Mouse (Mus musculus) embryo, embryonic 11 days (tissue): ENCODE results near the gene Rpl9-ps1.

Experiments used
- DNase-seq: peaks from one replicate; pipeline ENCODE4 v3.0.0-alpha.2; 2015

Rpl9-ps1 gene

GRCm38 (mm10) chr11:83645521-83645920, at the start of gene Rpl9-ps1:
Gene Rpl9-ps1, minus strand, starts transcription at chr11:83645621.
- no peak for DNase-seq

GRCm38 (mm10) chr11:83692008-83692407, 46.6 kb upstream of the Rpl9-ps1 start:
- DNase-seq = no peak

- no peak for DNase-seq
Measured at GRCm38 (mm10) chr11:83689918-83690317, 44.5 kb upstream of the Rpl9-ps1 start.

GRCm38 (mm10) chr11:83675665-83676064, 30.2 kb upstream of the Rpl9-ps1 start:
- no peak for DNase-seq

GRCm38 (mm10) chr11:83671743-83672142, 26.3 kb upstream of the Rpl9-ps1 start:
- no peak for DNase-seq

GRCm38 (mm10) chr11:83663532-83663931, 18.1 kb upstream of the Rpl9-ps1 start:
- DNase-seq = no peak

GRCm38 (mm10) chr11:83662204-83662603, 16.8 kb upstream of the Rpl9-ps1 start, which contains the start of gene Ccl4:
Gene Ccl4, plus strand, starts transcription at chr11:83662584.
- no peak for DNase-seq

GRCm38 (mm10) chr11:83658797-83659196, 13.4 kb upstream of the Rpl9-ps1 start:
- DNase-seq = no peak

GRCm38 (mm10) chr11:83657508-83657907, 12.1 kb upstream of the Rpl9-ps1 start:
- DNase-seq = no peak

- DNase-seq = no peak
Measured at GRCm38 (mm10) chr11:83654606-83655005, 9.2 kb upstream of the Rpl9-ps1 start.

GRCm38 (mm10) chr11:83649305-83649841, 4.0 kb upstream of the Rpl9-ps1 start, which contains the start of gene Ccl3:
Gene Ccl3, minus strand, starts transcription at chr11:83649355.
- no peak for DNase-seq

- no peak for DNase-seq
Measured at GRCm38 (mm10) chr11:83646356-83647149, 1.1 kb upstream of the Rpl9-ps1 start.

GRCm38 (mm10) chr11:83641216-83641615, 4.2 kb downstream of the Rpl9-ps1 start:
- no peak for DNase-seq

- no peak for DNase-seq
Measured at GRCm38 (mm10) chr11:83640141-83640540, 5.3 kb downstream of the Rpl9-ps1 start.

GRCm38 (mm10) chr11:83639533-83639932, 5.9 kb downstream of the Rpl9-ps1 start:
- no peak for DNase-seq

- DNase-seq = no peak
Measured at GRCm38 (mm10) chr11:83638934-83639333, 6.5 kb downstream of the Rpl9-ps1 start.

GRCm38 (mm10) chr11:83636742-83637235, 8.6 kb downstream of the Rpl9-ps1 start:
- no peak for DNase-seq

- DNase-seq = no peak
Measured at GRCm38 (mm10) chr11:83634898-83635297, 10.5 kb downstream of the Rpl9-ps1 start.

GRCm38 (mm10) chr11:83634425-83634824, 11.0 kb downstream of the Rpl9-ps1 start:
- no peak for DNase-seq

GRCm38 (mm10) chr11:83632744-83633143, 12.7 kb downstream of the Rpl9-ps1 start:
- no peak for DNase-seq

GRCm38 (mm10) chr11:83631065-83631464, 14.4 kb downstream of the Rpl9-ps1 start:
- DNase-seq = no peak

- no peak for DNase-seq
Measured at GRCm38 (mm10) chr11:83630630-83631029, 14.8 kb downstream of the Rpl9-ps1 start.

GRCm38 (mm10) chr11:83628808-83629207, 16.6 kb downstream of the Rpl9-ps1 start:
- no peak for DNase-seq

- DNase-seq = no peak
Measured at GRCm38 (mm10) chr11:83623586-83623985, 21.8 kb downstream of the Rpl9-ps1 start.
